Mouse (Mus musculus): Measurements from ENCODE around the gene Arsb. TPM values are rescaled to one million over a fixed set of nuclear protein-coding genes. Genes with fewer than 3 reads are reported as not detected.

Arsb gene
- 10.7 and 11.0 TPM in 2 replicates for polyA plus RNA-seq (2015; fragmentation: Nextera tagmentation; extraction: Ambion mirVana)

GRCm38 (mm10) chr13:93771588-93772278 lies at the start of gene Arsb:
TSS of gene Arsb (plus strand) at chr13:93771630.
- H3K4me1 ChIP-seq (replicated peaks), result peaks cover 16% of the 10 kb centered on the region
- peak within 1 kb of the TSS; percentile 88 for H3K27ac ChIP-seq (replicated peaks)
- H3K9me3 ChIP-seq, result no peaks in the 10 kb centered on the region
- peak within 1 kb of the TSS; percentile 69 for H3K9ac ChIP-seq
- ATAC-seq (ENCODE audit: low FRiP score, low read depth), result peak; percentile 93
- WGBS, result under 1% methylated on average over 65 of the region's 66 CpGs
- H3K4me2 ChIP-seq, result peak within 1 kb of the TSS; percentile 86
- no peaks in the 10 kb centered on the region for H3K36me3 ChIP-seq
- H3K4me3 ChIP-seq, result peak within 1 kb of the TSS; percentile 61
- no peaks in the 10 kb centered on the region for H3K27me3 ChIP-seq

GRCm38 (mm10) chr13:93721916-93722315 lies 49.5 kb upstream of the Arsb start:
- 79% methylated on average over 4 of the region's 4 CpGs for WGBS
- H3K36me3 ChIP-seq, result no peaks in the 10 kb centered on the region
- no peaks in the 10 kb centered on the region for H3K9me3 ChIP-seq
- H3K27me3 ChIP-seq, result no peaks in the 10 kb centered on the region
- no peak overlapping the region for H3K27ac ChIP-seq (replicated peaks)
- H3K9ac ChIP-seq, result no peak overlapping the region
- no peak overlapping the region for H3K4me2 ChIP-seq
- no peaks in the 10 kb centered on the region for H3K4me1 ChIP-seq (replicated peaks)
- no peak for ATAC-seq (ENCODE audit: low FRiP score, low read depth)
- H3K4me3 ChIP-seq, result no peak overlapping the region

- Histone ChIP-seq H3K4me3 (no peak overlapping the region), H3K4me2 (no peak overlapping the region), H3K9ac (no peak overlapping the region), H3K9me3 (no peaks in the 10 kb centered on the region), H3K27me3 (no peaks in the 10 kb centered on the region), H3K36me3 (no peaks in the 10 kb centered on the region), H3K4me1 (replicated peaks) (no peaks in the 10 kb centered on the region), H3K27ac (replicated peaks) (no peak overlapping the region)
- 0 out of 2 replicates have a peak, but pooled peaks have one; percentile 51 for ATAC-seq (ENCODE audit: low FRiP score, low read depth)
- 92% methylated on average over 3 of the region's 3 CpGs for WGBS
These were observed 48.0 kb upstream of the Arsb start for GRCm38 (mm10) chr13:93723455-93723854.

GRCm38 (mm10) chr13:93724206-93724605 lies 47.2 kb upstream of the Arsb start:
- no peak for ATAC-seq (ENCODE audit: low FRiP score, low read depth)
- WGBS, result 35% methylated on average over 2 of the region's 2 CpGs
- Histone ChIP-seq H3K4me2 (no peak overlapping the region), H3K4me1 (replicated peaks) (no peaks in the 10 kb centered on the region), H3K27me3 (no peaks in the 10 kb centered on the region), H3K9ac (no peak overlapping the region), H3K36me3 (no peaks in the 10 kb centered on the region), H3K4me3 (no peak overlapping the region), H3K27ac (replicated peaks) (no peak overlapping the region), H3K9me3 (no peaks in the 10 kb centered on the region)

GRCm38 (mm10) chr13:93735131-93735636 lies 36.2 kb upstream of the Arsb start:
- H3K4me3 ChIP-seq, result no peak overlapping the region
- no peak overlapping the region for H3K4me2 ChIP-seq
- H3K9me3 ChIP-seq, result no peaks in the 10 kb centered on the region
- H3K9ac ChIP-seq, result no peak overlapping the region
- H3K27ac ChIP-seq (replicated peaks), result no peak overlapping the region
- no peaks in the 10 kb centered on the region for H3K27me3 ChIP-seq
- no peaks in the 10 kb centered on the region for H3K4me1 ChIP-seq (replicated peaks)
- no peak for ATAC-seq (ENCODE audit: low FRiP score, low read depth)
- 88% methylated on average over 5 of the region's 5 CpGs for WGBS
- no peaks in the 10 kb centered on the region for H3K36me3 ChIP-seq

- 19% methylated on average over 8 of the region's 8 CpGs for WGBS
- no peak for ATAC-seq (ENCODE audit: low FRiP score, low read depth)
These were observed 27.3 kb upstream of the Arsb start for GRCm38 (mm10) chr13:93744118-93744517.

GRCm38 (mm10) chr13:93752597-93753400 lies 18.6 kb upstream of the Arsb start:
- peak; percentile 77 for ATAC-seq (ENCODE audit: low FRiP score, low read depth)
- no peak overlapping the region for H3K9ac ChIP-seq
- H3K4me1 ChIP-seq (replicated peaks), result peaks cover 5% of the 10 kb centered on the region
- no peaks in the 10 kb centered on the region for H3K36me3 ChIP-seq
- no peaks in the 10 kb centered on the region for H3K9me3 ChIP-seq
- H3K4me2 ChIP-seq, result peak overlapping the region; percentile 39
- WGBS, result 24% methylated on average over 14 of the region's 14 CpGs
- no peak overlapping the region for H3K4me3 ChIP-seq
- H3K27me3 ChIP-seq, result no peaks in the 10 kb centered on the region
- H3K27ac ChIP-seq (replicated peaks), result peak overlapping the region; percentile 55

More at GRCm38 (mm10) chr13:93744118-93744517, 27.3 kb upstream of the Arsb start:
- Histone ChIP-seq H3K4me3 (no peak overlapping the region), H3K27me3 (no peaks in the 10 kb centered on the region), H3K4me1 (replicated peaks) (no peaks in the 10 kb centered on the region; the same call in 1 of the 2 replicates), H3K9me3 (no peaks in the 10 kb centered on the region), H3K27ac (replicated peaks) (0 out of 2 replicates have a peak overlapping the region, but pooled peaks have one; percentile 11), H3K9ac (no peak overlapping the region), H3K36me3 (no peaks in the 10 kb centered on the region), H3K4me2 (no peak overlapping the region)

GRCm38 (mm10) chr13:93755084-93755483 lies 16.3 kb upstream of the Arsb start:
- no peak for ATAC-seq (ENCODE audit: low FRiP score, low read depth)
- H3K27me3 ChIP-seq, result no peaks in the 10 kb centered on the region
- H3K4me2 ChIP-seq, result no peak overlapping the region
- no peak overlapping the region for H3K27ac ChIP-seq (replicated peaks)
- no peaks in the 10 kb centered on the region for H3K36me3 ChIP-seq
- H3K9ac ChIP-seq, result no peak overlapping the region
- H3K4me3 ChIP-seq, result no peak overlapping the region
- H3K4me1 ChIP-seq (replicated peaks), result peaks cover 5% of the 10 kb centered on the region
- no peaks in the 10 kb centered on the region for H3K9me3 ChIP-seq
- WGBS, result 91% methylated on average over 4 of the region's 4 CpGs

- no peak for ATAC-seq (ENCODE audit: low FRiP score, low read depth)
- 92% methylated on average over 7 of the region's 7 CpGs for WGBS
- Histone ChIP-seq H3K9me3 (no peaks in the 10 kb centered on the region), H3K9ac (no peak overlapping the region), H3K27ac (replicated peaks) (no peak overlapping the region), H3K27me3 (no peaks in the 10 kb centered on the region), H3K4me2 (no peak overlapping the region), H3K4me1 (replicated peaks) (peaks cover 5% of the 10 kb centered on the region), H3K36me3 (no peaks in the 10 kb centered on the region), H3K4me3 (no peak overlapping the region)
These were observed 14.8 kb upstream of the Arsb start for GRCm38 (mm10) chr13:93756674-93757073.

GRCm38 (mm10) chr13:93757514-93757913 lies 13.9 kb upstream of the Arsb start:
- no peak overlapping the region for H3K4me3 ChIP-seq
- H3K9ac ChIP-seq, result no peak overlapping the region
- WGBS, result 93% methylated on average over 6 of the region's 6 CpGs
- H3K36me3 ChIP-seq, result no peaks in the 10 kb centered on the region
- H3K4me2 ChIP-seq, result no peak overlapping the region
- no peak overlapping the region for H3K27ac ChIP-seq (replicated peaks)
- no peak for ATAC-seq (ENCODE audit: low FRiP score, low read depth)
- no peaks in the 10 kb centered on the region for H3K27me3 ChIP-seq
- H3K9me3 ChIP-seq, result no peaks in the 10 kb centered on the region
- peaks cover 5% of the 10 kb centered on the region for H3K4me1 ChIP-seq (replicated peaks)

GRCm38 (mm10) chr13:93758149-93758898 lies 13.1 kb upstream of the Arsb start:
- no peak for ATAC-seq (ENCODE audit: low FRiP score, low read depth)
- no peaks in the 10 kb centered on the region for H3K36me3 ChIP-seq
- H3K4me1 ChIP-seq (replicated peaks), result no peaks in the 10 kb centered on the region
- H3K27me3 ChIP-seq, result no peaks in the 10 kb centered on the region
- H3K9ac ChIP-seq, result no peak overlapping the region
- WGBS, result 34% methylated on average over 14 of the region's 14 CpGs
- H3K4me2 ChIP-seq, result no peak overlapping the region
- no peak overlapping the region for H3K4me3 ChIP-seq
- H3K9me3 ChIP-seq, result no peaks in the 10 kb centered on the region
- H3K27ac ChIP-seq (replicated peaks), result no peak overlapping the region

Measured in hindbrain, embryonic 15.5 days (tissue).